Mouse (Mus musculus): ENCODE measurements around the gene H2-Oa.

DNA sequence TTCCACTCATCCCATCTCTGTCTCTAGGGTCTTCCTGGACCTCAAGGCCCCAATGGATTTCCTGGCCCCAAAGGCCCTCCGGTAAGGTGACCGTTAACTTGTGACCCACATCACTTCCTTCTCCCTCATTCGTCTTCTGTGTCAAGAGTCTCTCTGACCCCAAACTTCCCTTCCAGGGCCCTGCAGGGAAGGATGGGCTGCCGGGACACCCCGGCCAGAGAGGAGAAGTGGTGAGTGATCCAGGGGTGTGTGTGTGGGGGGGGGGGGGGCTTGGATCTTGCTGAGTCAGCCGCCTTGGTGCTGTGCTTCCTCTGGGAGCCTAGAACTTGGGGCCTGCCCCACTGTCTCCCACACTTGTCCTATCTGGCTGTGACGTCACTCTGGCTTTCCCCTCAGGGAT lies 34.9 kb upstream of the H2-Oa start:
- TF ChIP-seq GATA1 (IDR thresholded peaks at IDR 0.05; ENCODE audit: borderline replicate concordance, low read length) = no peak
- TF ChIP-seq FLI1 (IDR thresholded peaks at IDR 0.05; ENCODE audit: low read length) = no peak
